Mouse (Mus musculus) yolk sac, embryonic 10.5 days (tissue): ENCODE results near the gene Zfp652.
A peak's percentile ranks its signal among the peaks of the same experiment; 100 is the strongest.

Source experiments
- DNase-seq: peaks from one replicate; pipeline ENCODE4 v3.0.0-alpha.2; 2017; ENCODE audit warnings: low spot score

Zfp652 gene

GRCm38 (mm10) chr11:95809603-95810002 is 97.1 kb downstream of the Zfp652 start:
- DNase-seq = no peak

GRCm38 (mm10) chr11:95810828-95811227 is 98.4 kb downstream of the Zfp652 start:
- DNase-seq = no peak

- DNase-seq = no peak
Observed at GRCm38 (mm10) chr11:95811741-95812140, 99.3 kb downstream of the Zfp652 start.

GRCm38 (mm10) chr11:95812224-95812623 is 99.8 kb downstream of the Zfp652 start:
- no peak for DNase-seq

- DNase-seq = no peak
Observed at GRCm38 (mm10) chr11:95814101-95814500, 101.6 kb downstream of the Zfp652 start.

GRCm38 (mm10) chr11:95814857-95815256 is 102.4 kb downstream of the Zfp652 start:
- DNase-seq = no peak

- no peak for DNase-seq
Observed at GRCm38 (mm10) chr11:95815412-95815811, 102.9 kb downstream of the Zfp652 start.

- no peak for DNase-seq
Observed at GRCm38 (mm10) chr11:95819138-95819537, 106.7 kb downstream of the Zfp652 start.

GRCm38 (mm10) chr11:95821511-95821910 is 109.0 kb downstream of the Zfp652 start:
- DNase-seq = peak; percentile 72

GRCm38 (mm10) chr11:95822437-95822836 is 110.0 kb downstream of the Zfp652 start:
- DNase-seq = no peak

- peak; percentile 90 for DNase-seq
Observed at GRCm38 (mm10) chr11:95824071-95824876, 111.8 kb downstream of the Zfp652 start, which contains the start of gene Phospho1. Gene Phospho1 (plus strand): TSS chr11:95824499.

- no peak for DNase-seq
Observed at GRCm38 (mm10) chr11:95824877-95825243, 112.4 kb downstream of the Zfp652 start.

- DNase-seq = no peak
Observed at GRCm38 (mm10) chr11:95825625-95826024, 113.2 kb downstream of the Zfp652 start.

GRCm38 (mm10) chr11:95826317-95827167 is 114.1 kb downstream of the Zfp652 start:
- no peak for DNase-seq

- peak; percentile 52 for DNase-seq
Observed at GRCm38 (mm10) chr11:95827168-95827447, 114.6 kb downstream of the Zfp652 start.

- DNase-seq = no peak
Observed at GRCm38 (mm10) chr11:95827464-95828085, 115.1 kb downstream of the Zfp652 start.

- DNase-seq = no peak
Observed at GRCm38 (mm10) chr11:95828181-95828964, 115.9 kb downstream of the Zfp652 start.

GRCm38 (mm10) chr11:95829526-95830050 is 117.1 kb downstream of the Zfp652 start:
- no peak for DNase-seq

- no peak for DNase-seq
Observed at GRCm38 (mm10) chr11:95830411-95831275, 118.2 kb downstream of the Zfp652 start.

- DNase-seq = no peak
Observed at GRCm38 (mm10) chr11:95831276-95831619, 118.8 kb downstream of the Zfp652 start.

GRCm38 (mm10) chr11:95831641-95832040 is 119.2 kb downstream of the Zfp652 start:
- DNase-seq = no peak
